Mouse (Mus musculus) CH12.LX (cell line): ENCODE data around the gene Asl. TPM values are rescaled to one million over a fixed set of nuclear protein-coding genes. Genes with fewer than 3 reads are reported as not detected.
A peak's percentile ranks its signal among the peaks of the same experiment; 100 is the strongest.

Experiments used
- DNase-seq: peaks from one replicate; pipeline ENCODE4 v3.0.0-alpha.2; 2013; ENCODE audit errors: extremely low read depth
- H3K27ac ChIP-seq: 2 replicates; pipeline ENCODE4 v1.5.1; 2012; ENCODE audit warnings: low read depth, mild to moderate bottlenecking, control low read depth, moderate library complexity; ENCODE audit not compliant: insufficient read depth
- H3K27me3 ChIP-seq: replicated peaks from 2 replicates; pipeline ENCODE3; 2012; ENCODE audit warnings: inconsistent platforms
- H3K36me3 ChIP-seq, 2 experiments: replicated peaks in 1 of 2; 2 replicates each; pipeline versions ENCODE3 to v1.6.1; 2012; ENCODE audit warnings: inconsistent platforms in 1 of 2, low read length in 1 of 2, mild to moderate bottlenecking in 1 of 2, mixed read lengths in 1 of 2, moderate library complexity in 1 of 2; ENCODE audit not compliant: control insufficient read depth in 1 of 2, insufficient read depth in 1 of 2
- H3K4me1 ChIP-seq, 2 experiments: 2 replicates each; pipeline ENCODE4 v1.6.1; 2012; ENCODE audit warnings: inconsistent platforms in 1 of 2, moderate library complexity in 1 of 2; ENCODE audit not compliant: insufficient read depth in 2 of 2, control insufficient read depth in 1 of 2
- H3K4me2 ChIP-seq: 2 replicates; pipeline ENCODE4 v1.6.1; 2012; ENCODE audit warnings: low read depth, mild to moderate bottlenecking, control low read depth; ENCODE audit not compliant: poor library complexity, insufficient read depth, severe bottlenecking
- H3K4me3 ChIP-seq, 3 experiments: fragments of 150-350 bp in 1 of 3; sonication (generic) in 1 of 3; replicated peaks in 1 of 3; 2 replicates each; pipeline versions ENCODE3 to v1.5.1; 2011 to 2012; ENCODE audit warnings: low read depth in 2 of 3, low read length in 2 of 3, mild to moderate bottlenecking in 2 of 3, moderate library complexity in 2 of 3, control low read depth in 1 of 3, improper control_type of control experiment in 1 of 3, inconsistent platforms in 1 of 3, mixed read lengths in 1 of 3; ENCODE audit not compliant: poor library complexity in 1 of 3
- H3K79me2 ChIP-seq: replicated peaks from 2 replicates; pipeline ENCODE4 v1.6.1; 2012; ENCODE audit warnings: mild to moderate bottlenecking, moderate library complexity; ENCODE audit not compliant: control insufficient read depth, poor library complexity, insufficient read depth, severe bottlenecking; ENCODE audit errors: extremely low read depth
- H3K9ac ChIP-seq: 2 replicates; pipeline ENCODE4 v1.6.1; 2012; ENCODE audit warnings: low read depth, mild to moderate bottlenecking, control low read depth, moderate library complexity; ENCODE audit not compliant: insufficient read depth
- H3K9me3 ChIP-seq: replicated peaks from 2 replicates; pipeline ENCODE3; 2012; ENCODE audit warnings: low read length, inconsistent platforms, mixed read lengths
- BHLHE40 ChIP-seq: IDR thresholded peaks from 2 replicates; pipeline ENCODE4 v1.6.1; 2011; ENCODE audit warnings: mild to moderate bottlenecking, low read depth, low read length, improper control_type of control experiment
- CHD1 ChIP-seq: IDR thresholded peaks from 2 replicates; pipeline ENCODE4 v1.6.1; 2012; ENCODE audit warnings: low read depth, low read length, improper control_type of control experiment, inconsistent platforms
- CTCF ChIP-seq, 2 experiments: IDR thresholded peaks in 1 of 2; conservative IDR thresholded peaks in 1 of 2; 2 replicates each; pipeline ENCODE4 v1.5.1; 2011 to 2012; ENCODE audit warnings: low read depth in 2 of 2, low read length in 2 of 2, improper control_type of control experiment in 1 of 2, inconsistent platforms in 1 of 2, mild to moderate bottlenecking in 1 of 2, moderate library complexity in 1 of 2
- E2F4 ChIP-seq: IDR thresholded peaks from 2 replicates; pipeline ENCODE4 v1.6.1; 2011; ENCODE audit warnings: low read depth, low read length, improper control_type of control experiment; ENCODE audit not compliant: insufficient replicate concordance
- ELF1 ChIP-seq: IDR thresholded peaks from 2 replicates; pipeline ENCODE4 v1.6.1; 2014; ENCODE audit warnings: low read depth, mild to moderate bottlenecking, inconsistent platforms, low read length, improper control_type of control experiment
- EP300 ChIP-seq: IDR thresholded peaks from 2 replicates; pipeline ENCODE4 v1.6.1; 2011; ENCODE audit warnings: low read length, improper control_type of control experiment
- ETS1 ChIP-seq: conservative IDR thresholded peaks from 2 replicates; pipeline ENCODE4 v1.6.1; 2012; ENCODE audit warnings: low read depth, mild to moderate bottlenecking, inconsistent platforms, low read length, improper control_type of control experiment, moderate library complexity
- GABPA ChIP-seq: IDR thresholded peaks from 2 replicates; pipeline ENCODE4 v1.6.1; 2012; ENCODE audit warnings: low read depth, low read length, improper control_type of control experiment, inconsistent platforms; ENCODE audit not compliant: insufficient replicate concordance
- HCFC1 ChIP-seq: IDR thresholded peaks from 2 replicates; pipeline ENCODE4 v1.6.1; 2012; ENCODE audit warnings: low read depth, mild to moderate bottlenecking, inconsistent platforms, low read length, improper control_type of control experiment
- IRF4 ChIP-seq: IDR thresholded peaks from 2 replicates; pipeline ENCODE4 v1.6.1; 2014; ENCODE audit warnings: low read depth, mild to moderate bottlenecking, inconsistent platforms, low read length, improper control_type of control experiment
- JUN ChIP-seq: IDR thresholded peaks from 2 replicates; pipeline ENCODE4 v1.6.1; 2011; ENCODE audit warnings: low read depth, mild to moderate bottlenecking, low read length, improper control_type of control experiment, moderate library complexity; ENCODE audit not compliant: insufficient read depth
- JUND ChIP-seq: conservative IDR thresholded peaks from 2 replicates; pipeline ENCODE4 v1.6.1; 2011; ENCODE audit warnings: low read depth, low read length, improper control_type of control experiment
- KAT2A ChIP-seq: IDR thresholded peaks from 2 replicates; pipeline ENCODE4 v1.6.1; 2012; ENCODE audit warnings: low read length, improper control_type of control experiment, inconsistent platforms; ENCODE audit not compliant: insufficient replicate concordance
- MAFK ChIP-seq: IDR thresholded peaks from 2 replicates; pipeline ENCODE4 v1.6.1; 2011; ENCODE audit warnings: low read length, improper control_type of control experiment; ENCODE audit not compliant: insufficient replicate concordance
- MAX ChIP-seq: IDR thresholded peaks from 2 replicates; pipeline ENCODE4 v1.6.1; 2011; ENCODE audit warnings: low read length, improper control_type of control experiment
- MAZ ChIP-seq: IDR thresholded peaks from 2 replicates; pipeline ENCODE4 v1.6.1; 2012; ENCODE audit warnings: low read depth, mild to moderate bottlenecking, inconsistent platforms, low read length, improper control_type of control experiment, moderate library complexity
- MXI1 ChIP-seq: IDR thresholded peaks from 2 replicates; pipeline ENCODE4 v1.6.1; 2011; ENCODE audit warnings: mild to moderate bottlenecking, low read depth, low read length, improper control_type of control experiment
- MYC ChIP-seq: IDR thresholded peaks from 2 replicates; pipeline ENCODE4 v1.6.1; 2011; ENCODE audit warnings: low read depth, mild to moderate bottlenecking, improper control_type of control experiment, low read length
- NELFE ChIP-seq: IDR thresholded peaks from 2 replicates; pipeline ENCODE4 v1.6.1; 2011; ENCODE audit warnings: low read depth, low read length, improper control_type of control experiment
- NRF1 ChIP-seq: IDR thresholded peaks from 2 replicates; pipeline ENCODE4 v1.6.1; 2014; ENCODE audit warnings: low read depth, mild to moderate bottlenecking, inconsistent platforms, low read length, improper control_type of control experiment, moderate library complexity
- PAX5 ChIP-seq: IDR thresholded peaks from 2 replicates; pipeline ENCODE4 v1.6.1; 2012; ENCODE audit warnings: low read length, inconsistent platforms, mixed read lengths
- POLR2A ChIP-seq: IDR thresholded peaks from 2 replicates; pipeline ENCODE4 v1.6.1; 2011; ENCODE audit warnings: low read depth, mild to moderate bottlenecking, improper control_type of control experiment, low read length
- POLR2AphosphoS2 ChIP-seq: IDR thresholded peaks from 2 replicates; pipeline ENCODE4 v1.6.1; 2011; ENCODE audit warnings: low read depth, low read length, improper control_type of control experiment
- RAD21 ChIP-seq: IDR thresholded peaks from 2 replicates; pipeline ENCODE4 v1.6.1; 2011; ENCODE audit warnings: low read depth, mild to moderate bottlenecking, low read length, improper control_type of control experiment, moderate library complexity
- RCOR1 ChIP-seq: conservative IDR thresholded peaks from 2 replicates; pipeline ENCODE4 v1.6.1; 2012; ENCODE audit warnings: low read depth, mild to moderate bottlenecking, inconsistent platforms, low read length, improper control_type of control experiment
- SIN3A ChIP-seq: IDR thresholded peaks from 2 replicates; pipeline ENCODE4 v1.6.1; 2012; ENCODE audit warnings: low read length, improper control_type of control experiment, inconsistent platforms
- SMC3 ChIP-seq: IDR thresholded peaks from 2 replicates; pipeline ENCODE4 v1.6.1; 2011; ENCODE audit warnings: low read depth, low read length, improper control_type of control experiment
- TBP ChIP-seq: conservative IDR thresholded peaks from 2 replicates; pipeline ENCODE4 v1.6.1; 2011; ENCODE audit warnings: low read depth, low read length, improper control_type of control experiment
- TCF12 ChIP-seq: IDR thresholded peaks from 2 replicates; pipeline ENCODE4 v1.6.1; 2014; ENCODE audit warnings: low read depth, mild to moderate bottlenecking, inconsistent platforms, low read length, improper control_type of control experiment
- UBTF ChIP-seq: IDR thresholded peaks from 2 replicates; pipeline ENCODE4 v1.6.1; 2012; ENCODE audit warnings: low read depth, mild to moderate bottlenecking, inconsistent platforms, low read length, improper control_type of control experiment, moderate library complexity
- USF1 ChIP-seq: IDR thresholded peaks from 2 replicates; pipeline ENCODE4 v1.6.1; 2014; ENCODE audit warnings: low read depth, mild to moderate bottlenecking, inconsistent platforms, low read length, improper control_type of control experiment
- USF2 ChIP-seq: conservative IDR thresholded peaks from 2 replicates; pipeline ENCODE4 v1.6.1; 2011; ENCODE audit warnings: low read depth, low read length, improper control_type of control experiment
- ZKSCAN1 ChIP-seq: IDR thresholded peaks from 2 replicates; pipeline ENCODE4 v1.6.1; 2012; ENCODE audit warnings: low read depth, inconsistent platforms, low read length, improper control_type of control experiment, borderline replicate concordance
- ZMIZ1 ChIP-seq: IDR thresholded peaks from 2 replicates; pipeline ENCODE4 v1.6.1; 2012; ENCODE audit warnings: low read depth, mild to moderate bottlenecking, inconsistent platforms, low read length, improper control_type of control experiment
- dilution Hi-C: fragments of 300-500 bp; cut with MboI; formaldehyde crosslinking; loops from 2 replicates; pipeline ENCODE4 v1.14.3; 2020; ENCODE audit warnings: low sequenced_read_pairs; ENCODE audit not compliant: extremely low pct_unique_long_range_greater_than_20kb, extremely low pct_ligation_motif_present
- in situ Hi-C: fragments of 300-500 bp; cut with MboI; formaldehyde crosslinking; loops from 3 replicates; pipeline ENCODE4 v1.14.3; 2019; ENCODE audit warnings: low sequenced_read_pairs, low pct_ligation_motif_present, low pct_unique_long_range_greater_than_20kb, mixed read lengths
- polyA plus RNA-seq: library from polyadenylated mRNA; unstranded; fragments of >175 nt; gene quantifications from 2 replicates; pipeline ENCODE4 v1.2.1, GENCODE M21; 2012; ENCODE audit warnings: low read depth; ENCODE audit not compliant: insufficient read length
- total RNA-seq, 2 experiments: library from RNA; depleted of rRNA; stranded (reverse); fragments of 300-350 nt in 1 of 2; fragments of >200 nt in 1 of 2; gene quantifications; 2 replicates each; pipeline ENCODE4 v1.2.3; 2012 to 2014

Asl gene
- total RNA-seq (2012; rRNA removed), result 54.4 and 70.4 TPM in 2 replicates
- 44.8 and 45.3 TPM in 2 replicates for total RNA-seq (2014; rRNA removed)
- polyA plus RNA-seq, result 60.1 and 61.0 TPM in 2 replicates

DNA sequence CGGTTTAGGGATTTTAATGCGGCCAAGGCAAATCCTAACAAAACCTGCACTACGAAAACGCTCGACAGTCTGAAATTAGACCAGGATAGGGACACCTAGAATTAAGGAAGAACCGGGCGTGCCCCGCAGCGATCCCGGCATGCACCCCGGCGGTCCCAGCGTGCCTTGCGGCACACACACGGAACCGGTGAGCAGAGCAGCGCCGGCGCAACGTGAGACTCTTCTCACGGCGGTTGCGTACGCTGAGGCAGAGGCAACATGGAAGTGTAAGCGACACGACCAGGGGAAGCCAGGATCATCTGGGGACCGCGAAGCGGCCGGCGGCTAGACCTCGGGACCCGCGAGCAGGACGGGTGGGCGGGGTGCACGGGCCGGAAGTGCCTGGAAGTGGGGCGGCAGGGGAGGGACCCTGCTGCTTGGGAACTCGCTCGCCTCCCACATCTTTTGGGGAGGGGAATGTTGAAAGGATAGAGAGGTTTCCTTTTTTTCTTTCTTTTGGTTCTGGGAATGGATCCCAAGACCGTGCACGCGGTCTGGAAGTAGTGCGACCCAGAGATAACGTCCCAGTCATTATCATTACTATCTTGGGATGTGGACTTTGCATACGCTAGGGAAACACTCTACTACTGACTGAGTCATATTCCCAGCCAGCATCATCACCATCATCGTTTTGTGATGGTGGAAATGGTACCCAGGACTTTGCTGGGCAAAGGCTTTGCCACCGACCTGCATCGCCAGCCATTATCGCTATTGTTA lies at the start of gene Asl, which contains the start of gene Crcp:
TSS of gene Asl (minus strand) at position 106 of the 756 bp plus-strand sequence.
TSS of gene Crcp (plus strand) at position 149 of the 756 bp plus-strand sequence.
- DNase-seq, result peak; percentile 78
- Histone ChIP-seq H3K4me1 (peaks cover 11 to 41% of the 10 kb centered on the region in 2 experiments), H3K4me2 (peak within 1 kb of the TSS; percentile 84), H3K27ac (peak within 1 kb of the TSS; percentile 61), H3K9me3 (no peaks in the 10 kb centered on the region), H3K36me3 (peaks cover 5 to 31% of the 10 kb centered on the region in 2 experiments), H3K27me3 (peaks cover 6% of the 10 kb centered on the region), H3K9ac (peak within 1 kb of the TSS; percentile 70), H3K79me2 (peaks cover 14% of the 10 kb centered on the region; the same call in 1 of the 2 replicates), H3K4me3 (peak within 1 kb of the TSS; percentile 78 to 96 (median 79))
- in situ Hi-C loops (no loop called here), dilution Hi-C loops (no loop called here)
- TF ChIP-seq BHLHE40, result peak; percentile 40; the same call in 1 of the 2 replicates
- TF ChIP-seq TBP, result peak; percentile 57; the same call in 1 of the 2 replicates
- TF ChIP-seq MXI1, result peak; percentile 91
- TF ChIP-seq ZKSCAN1, result no peak
- TF ChIP-seq KAT2A, result peak; percentile 80; the same call in 1 of the 2 replicates
- peak; percentile 43; the same call in 1 of the 2 replicates for TF ChIP-seq MAX
- TF ChIP-seq MAZ, result no peak
- TF ChIP-seq CTCF (conservative IDR thresholded peaks at IDR 0.05 in 1 of 2, IDR thresholded peaks at IDR 0.05 in 1 of 2; ENCODE audit: low read depth in 2 of 2, low read length in 2 of 2), result no peak
- no peak for TF ChIP-seq JUN
- TF ChIP-seq MYC, result peak; percentile 83
- peak; percentile 86; the same call in 1 of the 2 replicates for TF ChIP-seq POLR2AphosphoS2
- no peak for TF ChIP-seq USF1
- no peak for TF ChIP-seq RCOR1
- no peak for TF ChIP-seq USF2
- peak; percentile 83 for TF ChIP-seq NELFE
- no peak for TF ChIP-seq E2F4
- TF ChIP-seq PAX5, result no peak
- TF ChIP-seq ELF1, result peak; percentile 95
- no peak for TF ChIP-seq JUND
- TF ChIP-seq NRF1, result peak; percentile 83
- TF ChIP-seq RAD21, result no peak
- no peak; the same call in 1 of the 2 replicates for TF ChIP-seq GABPA
- 0 out of 2 replicates have a peak, but pooled peaks have one; percentile 23 for TF ChIP-seq IRF4
- no peak for TF ChIP-seq MAFK
- no peak for TF ChIP-seq UBTF
- no peak for TF ChIP-seq ETS1
- peak; percentile 87 for TF ChIP-seq SIN3A
- TF ChIP-seq TCF12, result peak; percentile 88
- no peak for TF ChIP-seq EP300
- peak; percentile 80; the same call in 1 of the 2 replicates for TF ChIP-seq ZMIZ1
- no peak for TF ChIP-seq SMC3
- no peak for TF ChIP-seq CHD1
- peak; percentile 95 for TF ChIP-seq POLR2A
- TF ChIP-seq HCFC1, result peak; percentile 88
